Mouse (Mus musculus): ENCODE measurements at regions not wholly inside any gene's neighbourhood (a gene's known extent, or its start where the extent isn't known, plus 50 kb on each side); places are given as distances from the start of the nearest gene placed in this dataset.

DNA sequence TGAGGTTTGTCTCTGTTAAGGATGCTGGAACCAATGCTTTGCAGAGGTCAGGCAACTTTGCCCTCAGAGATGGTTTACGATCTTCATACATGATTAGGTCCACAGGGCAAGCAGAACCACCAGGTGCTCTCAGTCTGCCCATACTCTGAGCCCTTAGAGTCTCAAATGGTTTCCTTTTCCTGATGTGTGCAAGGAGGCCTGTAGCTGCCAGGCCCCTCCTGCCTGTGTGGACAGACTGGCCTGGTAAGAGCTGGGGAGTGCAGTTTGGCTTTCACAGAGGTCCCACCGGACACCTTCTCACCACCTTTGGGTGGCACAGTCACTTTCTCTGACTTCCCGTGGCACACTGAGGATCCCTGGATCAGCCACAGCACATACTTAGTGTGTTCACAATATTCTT, 186.6 kb upstream of the Spdye4c start:
- peaks cover 81% of the 10 kb centered on the region for H3K79me3 ChIP-seq (ENCODE audit: low read depth)
- peaks cover 100% of the 10 kb centered on the region for H3K79me2 ChIP-seq (ENCODE audit: control insufficient read depth, insufficient read depth)
- H3K36me3 ChIP-seq (ENCODE audit: control insufficient read depth, insufficient read depth), result peaks cover 14% of the 10 kb centered on the region
- no peak overlapping the region for H3ac ChIP-seq (ENCODE audit: control insufficient read depth, insufficient read length, low read depth)
- TF ChIP-seq USF1 (IDR thresholded peaks at IDR 0.05; ENCODE audit: low read depth), result no peak
- TF ChIP-seq CEBPB (IDR thresholded peaks at IDR 0.05; ENCODE audit: low read depth), result no peak
- no peak for TF ChIP-seq CTCF (IDR thresholded peaks at IDR 0.05; ENCODE audit: control insufficient read depth, insufficient read depth, insufficient read length)
- TF ChIP-seq FOSL1 (IDR thresholded peaks at IDR 0.05; ENCODE audit: insufficient read depth, low read length, poor library complexity, severe bottlenecking), result no peak
- TF ChIP-seq MYOD1 (IDR thresholded peaks at IDR 0.05; ENCODE audit: control insufficient read depth, insufficient read length, low read depth), result no peak
- TF ChIP-seq MYOG (IDR thresholded peaks at IDR 0.05; ENCODE audit: control insufficient read depth, extremely low read depth, insufficient read length), result no peak
- TF ChIP-seq MAX (IDR thresholded peaks at IDR 0.05), result no peak
- no peaks in the 10 kb centered on the region for H3K27me3 ChIP-seq (ENCODE audit: control insufficient read depth, insufficient read depth, insufficient read length)
- H3K4me3 ChIP-seq (ENCODE audit: insufficient read depth, poor library complexity, severe bottlenecking), result no peak overlapping the region

DNA sequence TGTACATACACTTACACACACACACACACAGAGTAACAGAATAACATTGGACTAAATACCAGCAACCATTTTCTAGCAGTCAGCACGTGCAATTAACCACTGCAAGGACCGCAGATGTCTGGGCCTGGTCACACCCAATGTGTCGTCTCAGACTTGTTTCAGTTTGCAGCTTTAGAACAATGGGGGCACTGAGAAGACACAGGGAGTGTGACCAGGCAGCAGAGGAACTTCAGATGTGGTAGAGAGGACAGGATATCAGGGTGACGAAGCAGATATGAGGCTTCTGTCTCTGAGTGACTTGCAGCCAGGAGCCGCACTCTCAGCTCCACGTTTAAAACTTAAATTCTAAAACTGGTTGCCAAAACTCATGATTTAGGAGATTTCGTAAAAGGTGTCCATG, 183.9 kb upstream of the Spdye4c start:
- no peak overlapping the region for H3ac ChIP-seq (ENCODE audit: control insufficient read depth, insufficient read length, low read depth)
- H3K4me3 ChIP-seq (ENCODE audit: insufficient read depth, poor library complexity, severe bottlenecking), result no peak overlapping the region
- peaks cover 73% of the 10 kb centered on the region for H3K79me3 ChIP-seq (ENCODE audit: low read depth)
- H3K27me3 ChIP-seq (ENCODE audit: control insufficient read depth, insufficient read depth, insufficient read length), result no peaks in the 10 kb centered on the region
- H3K36me3 ChIP-seq (ENCODE audit: control insufficient read depth, insufficient read depth), result peaks cover 6% of the 10 kb centered on the region
- peaks cover 100% of the 10 kb centered on the region for H3K79me2 ChIP-seq (ENCODE audit: control insufficient read depth, insufficient read depth)
- TF ChIP-seq MYOD1 (IDR thresholded peaks at IDR 0.05; ENCODE audit: control insufficient read depth, insufficient read length, low read depth), result no peak
- TF ChIP-seq MAX (IDR thresholded peaks at IDR 0.05), result no peak
- no peak for TF ChIP-seq CEBPB (IDR thresholded peaks at IDR 0.05; ENCODE audit: low read depth)
- no peak for TF ChIP-seq MYOG (IDR thresholded peaks at IDR 0.05; ENCODE audit: control insufficient read depth, extremely low read depth, insufficient read length)
- no peak for TF ChIP-seq USF1 (IDR thresholded peaks at IDR 0.05; ENCODE audit: low read depth)
- TF ChIP-seq CTCF (IDR thresholded peaks at IDR 0.05; ENCODE audit: control insufficient read depth, insufficient read depth, insufficient read length), result no peak
- TF ChIP-seq FOSL1 (IDR thresholded peaks at IDR 0.05; ENCODE audit: insufficient read depth, low read length, poor library complexity, severe bottlenecking), result no peak

DNA sequence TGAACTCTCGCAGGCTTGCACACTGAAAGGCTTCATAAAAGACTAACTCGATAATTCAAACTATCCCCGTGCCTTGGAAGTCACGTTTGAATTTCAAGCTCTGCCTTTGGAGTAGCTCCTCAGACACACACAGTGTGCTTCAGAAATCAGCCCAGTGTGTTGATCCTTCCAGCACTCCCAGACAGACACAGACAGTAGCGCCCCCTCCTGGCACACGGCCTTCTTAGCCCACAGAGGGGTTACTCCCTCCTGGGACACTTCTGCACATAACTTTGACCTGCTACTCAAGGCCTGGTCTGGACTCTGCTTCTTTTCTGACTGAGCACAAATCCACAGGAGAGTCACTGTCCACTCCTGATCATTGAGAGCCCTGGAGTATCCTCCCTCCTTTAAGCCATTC, 182.3 kb upstream of the Spdye4c start:
- no peaks in the 10 kb centered on the region for H3K27me3 ChIP-seq (ENCODE audit: control insufficient read depth, insufficient read depth, insufficient read length)
- H3ac ChIP-seq (ENCODE audit: control insufficient read depth, insufficient read length, low read depth), result no peak overlapping the region
- H3K79me2 ChIP-seq (ENCODE audit: control insufficient read depth, insufficient read depth), result peaks cover 100% of the 10 kb centered on the region
- no peak overlapping the region for H3K4me3 ChIP-seq (ENCODE audit: insufficient read depth, poor library complexity, severe bottlenecking)
- TF ChIP-seq CTCF (IDR thresholded peaks at IDR 0.05; ENCODE audit: control insufficient read depth, insufficient read depth, insufficient read length), result peak; percentile 49
- TF ChIP-seq CEBPB (IDR thresholded peaks at IDR 0.05; ENCODE audit: low read depth), result no peak
- peaks cover 13% of the 10 kb centered on the region for H3K36me3 ChIP-seq (ENCODE audit: control insufficient read depth, insufficient read depth)
- peaks cover 78% of the 10 kb centered on the region for H3K79me3 ChIP-seq (ENCODE audit: low read depth)

DNA sequence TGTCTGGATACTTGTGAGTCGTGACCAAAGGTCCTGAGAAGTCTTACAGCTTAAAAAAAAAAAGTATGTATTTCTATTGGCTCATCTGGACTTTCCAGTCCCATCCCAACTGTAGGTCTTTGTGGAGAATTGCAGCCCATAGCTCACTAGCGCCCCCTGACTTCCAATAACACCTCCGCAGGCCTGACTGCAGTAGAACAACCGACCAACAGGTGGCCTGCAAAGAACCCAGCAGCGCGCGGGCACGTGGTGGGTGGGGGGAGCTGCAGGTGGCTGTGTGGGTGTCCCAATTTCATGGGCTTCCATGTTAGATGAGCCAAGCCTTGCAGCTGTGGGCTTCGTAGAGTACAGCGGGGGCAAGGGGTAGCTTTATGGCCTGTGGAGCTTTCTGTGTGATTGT, 178.7 kb upstream of the Spdye4c start:
- Histone ChIP-seq H3K27me3 (ENCODE audit: control insufficient read depth, insufficient read depth, insufficient read length) (no peaks in the 10 kb centered on the region), H3K4me3 (ENCODE audit: insufficient read depth, poor library complexity, severe bottlenecking) (no peak overlapping the region), H3K79me3 (ENCODE audit: low read depth) (peaks cover 81% of the 10 kb centered on the region)

DNA sequence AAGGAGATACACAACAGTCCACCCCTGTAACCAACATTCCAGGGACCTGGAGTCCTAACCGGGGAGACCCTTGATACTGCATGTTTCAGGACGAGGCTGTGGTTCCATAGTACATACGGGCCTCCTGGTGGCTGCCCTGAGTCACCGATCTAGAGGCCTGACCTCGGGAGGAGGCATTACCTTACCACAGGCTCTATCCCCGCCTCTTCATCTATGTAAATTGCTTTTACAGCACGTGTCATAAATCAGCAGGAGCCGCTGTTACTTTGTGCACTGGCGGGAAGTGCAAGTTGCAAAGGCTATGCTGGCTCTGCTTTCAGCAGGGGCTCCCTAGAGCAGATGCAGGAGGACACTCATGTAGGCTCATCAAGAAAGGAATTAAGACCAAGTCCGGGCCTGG, 178.0 kb upstream of the Spdye4c start:
- Histone ChIP-seq H3K4me3 (ENCODE audit: insufficient read depth, poor library complexity, severe bottlenecking) (no peak overlapping the region), H3ac (ENCODE audit: control insufficient read depth, insufficient read length, low read depth) (no peak overlapping the region), H3K79me3 (ENCODE audit: low read depth) (peaks cover 82% of the 10 kb centered on the region), H3K27me3 (ENCODE audit: control insufficient read depth, insufficient read depth, insufficient read length) (no peaks in the 10 kb centered on the region), H3K36me3 (ENCODE audit: control insufficient read depth, insufficient read depth) (peaks cover 18% of the 10 kb centered on the region), H3K79me2 (ENCODE audit: control insufficient read depth, insufficient read depth) (peaks cover 100% of the 10 kb centered on the region)
- TF ChIP-seq MAX (IDR thresholded peaks at IDR 0.05) (no peak), CEBPB (IDR thresholded peaks at IDR 0.05; ENCODE audit: low read depth) (no peak), MYOG (IDR thresholded peaks at IDR 0.05; ENCODE audit: control insufficient read depth, extremely low read depth, insufficient read length) (no peak), MYOD1 (IDR thresholded peaks at IDR 0.05; ENCODE audit: control insufficient read depth, insufficient read length, low read depth) (no peak), CTCF (IDR thresholded peaks at IDR 0.05; ENCODE audit: control insufficient read depth, insufficient read depth, insufficient read length) (no peak), USF1 (IDR thresholded peaks at IDR 0.05; ENCODE audit: low read depth) (no peak), FOSL1 (IDR thresholded peaks at IDR 0.05; ENCODE audit: insufficient read depth, low read length, poor library complexity, severe bottlenecking) (no peak)

More for the DNA sequence above, 178.7 kb upstream of the Spdye4c start:
- TF ChIP-seq CTCF (IDR thresholded peaks at IDR 0.05; ENCODE audit: control insufficient read depth, insufficient read depth, insufficient read length) (peak; percentile 48), USF1 (IDR thresholded peaks at IDR 0.05; ENCODE audit: low read depth) (no peak)
- no peak overlapping the region for H3ac ChIP-seq (ENCODE audit: control insufficient read depth, insufficient read length, low read depth)
- peaks cover 100% of the 10 kb centered on the region for H3K79me2 ChIP-seq (ENCODE audit: control insufficient read depth, insufficient read depth)
- peaks cover 16% of the 10 kb centered on the region for H3K36me3 ChIP-seq (ENCODE audit: control insufficient read depth, insufficient read depth)

DNA sequence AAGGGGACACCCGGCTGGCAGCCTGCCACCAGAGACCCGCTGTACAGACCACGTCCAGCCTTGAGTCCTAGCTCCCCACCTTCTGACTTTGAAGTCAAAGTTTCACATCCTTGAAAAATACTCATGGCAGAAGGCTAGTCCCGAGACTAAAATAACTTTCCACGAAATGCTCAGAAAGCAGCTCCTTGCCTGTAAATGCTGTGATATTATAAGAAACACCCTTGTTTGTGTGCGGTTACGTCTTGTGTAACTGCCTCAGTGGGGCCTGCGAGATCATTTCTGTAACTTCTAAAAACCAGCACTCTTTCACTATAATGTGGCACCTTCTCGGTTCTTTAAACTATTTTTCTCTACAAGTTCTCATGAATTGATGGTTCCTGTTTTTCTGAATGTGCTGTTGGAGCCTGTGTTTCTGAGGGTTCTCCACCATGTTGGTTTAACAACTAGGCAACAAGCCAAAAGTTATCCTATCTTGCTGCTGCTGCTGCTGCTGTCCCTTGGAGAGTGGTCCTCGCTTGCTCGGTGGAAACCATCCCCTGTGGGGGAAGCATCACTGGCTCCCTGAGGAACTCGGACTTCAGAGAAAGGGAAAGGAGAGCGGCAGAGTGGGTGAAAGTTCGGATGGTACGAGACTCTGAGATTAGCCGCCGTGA, 176.3 kb upstream of the Spdye4c start:
- Histone ChIP-seq H3K36me3 (ENCODE audit: control insufficient read depth, insufficient read depth) (peaks cover 23% of the 10 kb centered on the region), H3K27me3 (ENCODE audit: control insufficient read depth, insufficient read depth, insufficient read length) (no peaks in the 10 kb centered on the region), H3K79me3 (ENCODE audit: low read depth) (peaks cover 87% of the 10 kb centered on the region), H3K4me3 (ENCODE audit: insufficient read depth, poor library complexity, severe bottlenecking) (no peak overlapping the region), H3K79me2 (ENCODE audit: control insufficient read depth, insufficient read depth) (peaks cover 100% of the 10 kb centered on the region), H3ac (ENCODE audit: control insufficient read depth, insufficient read length, low read depth) (no peak overlapping the region)
- TF ChIP-seq MYOG (IDR thresholded peaks at IDR 0.05; ENCODE audit: control insufficient read depth, extremely low read depth, insufficient read length), result no peak
- TF ChIP-seq CTCF (IDR thresholded peaks at IDR 0.05; ENCODE audit: control insufficient read depth, insufficient read depth, insufficient read length), result no peak
- TF ChIP-seq MYOD1 (IDR thresholded peaks at IDR 0.05; ENCODE audit: control insufficient read depth, insufficient read length, low read depth), result no peak
- no peak for TF ChIP-seq FOSL1 (IDR thresholded peaks at IDR 0.05; ENCODE audit: insufficient read depth, low read length, poor library complexity, severe bottlenecking)
- no peak for TF ChIP-seq USF1 (IDR thresholded peaks at IDR 0.05; ENCODE audit: low read depth)
- TF ChIP-seq MAX (IDR thresholded peaks at IDR 0.05), result no peak
- no peak for TF ChIP-seq CEBPB (IDR thresholded peaks at IDR 0.05; ENCODE audit: low read depth)

Measured in C2C12 (cell line).